Mouse (Mus musculus) neural tube, embryonic 12.5 days (tissue): ENCODE data around the gene Arl5b. TPM values are rescaled to one million over a fixed set of nuclear protein-coding genes. Genes with fewer than 3 reads are reported as not detected.

Source experiments
- ATAC-seq: fragments of 200-750 bp; cut with Nextera tagmentation; 2 replicates; pipeline ENCODE4 v1.8.0; 2017; ENCODE audit warnings: low read depth, mild to moderate bottlenecking, moderate TSS enrichment, moderate library complexity; ENCODE audit not compliant: low FRiP score
- H3K27ac ChIP-seq: fragments of 300-500 bp; sonication (generic); 2 replicates; pipeline ENCODE4 v1.5.1; 2016
- H3K27me3 ChIP-seq: fragments of 300-500 bp; sonication (generic); replicated peaks from 2 replicates; pipeline ENCODE4 v1.6.1; 2016; ENCODE audit warnings: mild to moderate bottlenecking
- H3K36me3 ChIP-seq: fragments of 300-500 bp; sonication (generic); 2 replicates; pipeline ENCODE4 v1.6.1; 2016; ENCODE audit warnings: mild to moderate bottlenecking
- H3K4me1 ChIP-seq: fragments of 300-500 bp; sonication (generic); 2 replicates; pipeline ENCODE4 v1.6.1; 2016
- H3K4me2 ChIP-seq: fragments of 300-500 bp; sonication (generic); replicated peaks from 2 replicates; pipeline ENCODE4 v1.6.1; 2016; ENCODE audit warnings: mild to moderate bottlenecking
- H3K4me3 ChIP-seq: fragments of 300-500 bp; sonication (generic); 2 replicates; pipeline ENCODE4 v1.5.1; 2016
- H3K9ac ChIP-seq: fragments of 300-500 bp; sonication (generic); 2 replicates; pipeline ENCODE4 v1.6.1; 2016; ENCODE audit warnings: mild to moderate bottlenecking
- H3K9me3 ChIP-seq: fragments of 300-500 bp; sonication (generic); 2 replicates; pipeline ENCODE4 v1.6.1; 2016; ENCODE audit warnings: mild to moderate bottlenecking
- WGBS: fragments of 180-500 bp; shearing (Covaris S2); methylation state at CpG from one replicate; pipeline ENCODE4 v1.1.7; 2016; 5-methylcytosine and 5-hydroxymethylcytosine counted together
- polyA plus RNA-seq: library from polyadenylated mRNA; unstranded; fragments of >200 nt; fragmentation: Nextera tagmentation; extraction: Ambion mirVana; gene quantifications from 2 replicates; pipeline ENCODE4 v1.2.1, GENCODE M21; 2016

The Arl5b gene
- polyA plus RNA-seq, result 47.9 and 52.0 TPM in 2 replicates

DNA sequence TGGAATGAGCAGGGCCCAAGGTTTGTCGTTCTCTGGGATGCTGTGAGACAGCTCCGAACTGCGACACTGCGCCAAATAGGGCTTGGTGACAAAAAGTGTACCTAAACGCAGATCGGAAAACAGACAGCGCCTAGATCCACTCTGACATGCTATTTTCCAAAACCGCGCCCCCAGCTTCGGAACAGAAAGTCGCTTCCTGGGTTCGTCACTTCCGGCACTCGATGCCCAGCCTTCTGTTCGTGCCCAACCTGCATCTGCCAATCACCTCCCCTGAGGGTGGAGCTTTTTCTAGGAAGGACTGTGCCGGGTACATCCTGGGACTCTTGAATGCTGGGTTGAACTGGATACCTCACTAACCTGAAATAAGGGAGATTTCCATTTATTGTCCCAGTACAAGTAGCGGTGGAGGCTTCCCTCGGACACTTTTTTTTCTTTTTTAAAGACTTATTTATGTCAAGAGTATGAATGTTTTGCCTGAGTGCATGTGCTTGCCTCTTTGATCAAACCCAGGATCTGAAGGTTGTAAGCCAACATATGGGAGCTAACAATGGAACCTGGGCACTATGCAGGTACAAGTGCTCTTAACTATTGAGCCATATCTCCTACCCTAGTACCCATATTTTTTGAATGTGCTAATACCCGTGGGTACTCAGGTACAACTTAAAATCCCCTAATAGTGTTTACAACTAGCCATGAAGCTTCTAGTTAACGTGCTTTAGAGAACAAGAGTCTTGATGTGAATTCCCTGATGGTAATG lies at the start of gene Arl5b:
Gene Arl5b, plus strand, starts transcription at position 279 of the 757 bp plus-strand sequence.
- Histone ChIP-seq H3K4me1 (peaks cover 5% of the 10 kb centered on the region), H3K27ac (no peak within 1 kb of the TSS), H3K9me3 (no peaks in the 10 kb centered on the region), H3K36me3 (no peaks in the 10 kb centered on the region), H3K4me3 (peak within 1 kb of the TSS; percentile 64), H3K4me2 (peak within 1 kb of the TSS; percentile 62), H3K9ac (peak within 1 kb of the TSS; percentile 47; the same call in 1 of the 2 replicates), H3K27me3 (no peaks in the 10 kb centered on the region)
- peak; percentile 97 for ATAC-seq
- 9% methylated on average over 20 of the region's 20 CpGs for WGBS

GRCm38 (mm10) chr2:15007531-15007930 lies 41.7 kb upstream of the Arl5b start:
- Histone ChIP-seq H3K4me2 (no peak overlapping the region), H3K4me3 (no peak overlapping the region), H3K36me3 (peaks cover 12% of the 10 kb centered on the region), H3K27me3 (no peaks in the 10 kb centered on the region), H3K9ac (no peak overlapping the region), H3K27ac (no peak overlapping the region), H3K9me3 (no peaks in the 10 kb centered on the region), H3K4me1 (no peaks in the 10 kb centered on the region)
- no peak for ATAC-seq
- WGBS, result 71% methylated on average over 3 of the region's 3 CpGs

- Histone ChIP-seq H3K27me3 (no peaks in the 10 kb centered on the region), H3K9ac (no peak overlapping the region), H3K4me3 (no peak overlapping the region), H3K9me3 (no peaks in the 10 kb centered on the region), H3K27ac (no peak overlapping the region), H3K4me1 (no peaks in the 10 kb centered on the region), H3K4me2 (no peak overlapping the region), H3K36me3 (peaks cover 12% of the 10 kb centered on the region)
- 74% methylated on average over 1 of the region's 1 CpGs for WGBS
- ATAC-seq, result no peak
Observed at GRCm38 (mm10) chr2:15008072-15008471, 41.1 kb upstream of the Arl5b start.

- Histone ChIP-seq H3K4me3 (no peak overlapping the region), H3K27me3 (no peaks in the 10 kb centered on the region), H3K9ac (no peak overlapping the region), H3K4me1 (no peaks in the 10 kb centered on the region), H3K9me3 (no peaks in the 10 kb centered on the region), H3K36me3 (no peaks in the 10 kb centered on the region; the same call in 1 of the 2 replicates), H3K27ac (no peak overlapping the region), H3K4me2 (no peak overlapping the region)
- WGBS, result 91% methylated on average over 3 of the region's 3 CpGs
- no peak for ATAC-seq
Observed at GRCm38 (mm10) chr2:15026817-15027216, 22.4 kb upstream of the Arl5b start.

DNA sequence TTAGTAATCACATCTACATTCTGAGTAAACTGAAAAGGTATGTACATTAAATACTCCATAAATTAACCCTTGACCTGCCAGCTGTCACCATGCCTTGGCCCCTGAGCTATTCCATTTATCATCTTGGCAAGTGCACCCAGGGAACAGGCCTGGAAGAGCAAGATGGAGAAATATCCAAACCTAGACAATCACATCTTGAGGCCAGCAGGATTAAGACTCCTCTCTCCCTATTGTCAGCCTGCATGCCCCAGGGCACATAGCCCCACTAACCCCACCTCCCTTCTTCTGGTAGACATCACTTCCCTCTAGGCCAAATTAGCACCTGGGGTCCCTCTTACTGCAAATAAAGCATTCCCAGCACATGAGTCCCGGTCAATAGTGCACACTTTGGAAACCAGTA lies 21.4 kb upstream of the Arl5b start:
- no peak overlapping the region for H3K27ac ChIP-seq
- no peaks in the 10 kb centered on the region for H3K9me3 ChIP-seq
- H3K9ac ChIP-seq, result no peak overlapping the region
- 74% methylated on average over 1 of the region's 1 CpGs for WGBS
- no peaks in the 10 kb centered on the region for H3K4me1 ChIP-seq
- no peak overlapping the region for H3K4me2 ChIP-seq
- peak; percentile 72 for ATAC-seq
- H3K4me3 ChIP-seq, result no peak overlapping the region
- H3K36me3 ChIP-seq, result no peaks in the 10 kb centered on the region; the same call in 1 of the 2 replicates
- no peaks in the 10 kb centered on the region for H3K27me3 ChIP-seq

DNA sequence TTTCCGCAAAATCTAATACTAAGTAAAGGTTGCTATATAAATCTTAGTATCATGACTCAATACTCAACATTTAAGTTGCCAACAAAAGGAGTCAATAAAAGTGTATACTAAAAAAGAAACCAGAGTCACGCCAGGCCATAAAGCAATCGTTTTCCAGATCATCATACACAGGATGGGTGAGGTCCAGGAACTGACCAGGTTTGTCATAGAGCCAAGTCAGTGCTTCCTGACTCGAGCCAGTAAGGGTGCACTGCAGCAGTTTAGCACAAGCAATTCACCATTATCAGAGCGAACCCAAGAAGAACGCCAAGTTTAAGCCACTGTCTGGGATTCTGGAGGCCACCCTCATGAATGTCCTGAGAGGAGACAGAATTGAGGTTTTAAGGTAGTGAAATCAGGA lies 10.5 kb upstream of the Arl5b start:
- 91% methylated on average over 6 of the region's 6 CpGs for WGBS
- no peaks in the 10 kb centered on the region for H3K27me3 ChIP-seq

GRCm38 (mm10) chr2:15040326-15040725 lies 8.9 kb upstream of the Arl5b start:
- H3K36me3 ChIP-seq, result no peaks in the 10 kb centered on the region; the same call in 1 of the 2 replicates
- H3K9me3 ChIP-seq, result no peaks in the 10 kb centered on the region
- H3K4me3 ChIP-seq, result no peak overlapping the region
- no peak overlapping the region for H3K9ac ChIP-seq
- 64% methylated on average over 5 of the region's 5 CpGs for WGBS
- H3K4me1 ChIP-seq, result no peaks in the 10 kb centered on the region
- ATAC-seq, result no peak
- H3K27me3 ChIP-seq, result no peaks in the 10 kb centered on the region
- H3K4me2 ChIP-seq, result no peak overlapping the region
- H3K27ac ChIP-seq, result no peak overlapping the region

More for the DNA sequence above, 10.5 kb upstream of the Arl5b start:
- no peak overlapping the region for H3K27ac ChIP-seq
- no peak overlapping the region for H3K4me2 ChIP-seq
- H3K9ac ChIP-seq, result no peak overlapping the region
- ATAC-seq, result no peak
- H3K9me3 ChIP-seq, result no peaks in the 10 kb centered on the region
- H3K36me3 ChIP-seq, result no peaks in the 10 kb centered on the region; the same call in 1 of the 2 replicates
- H3K4me3 ChIP-seq, result no peak overlapping the region
- no peaks in the 10 kb centered on the region for H3K4me1 ChIP-seq

GRCm38 (mm10) chr2:15054496-15054895 lies 5.3 kb downstream of the Arl5b start:
- 22% methylated on average over 10 of the region's 10 CpGs for WGBS
- Histone ChIP-seq H3K36me3 (no peaks in the 10 kb centered on the region), H3K4me3 (peak overlapping the region; percentile 79), H3K27ac (peak overlapping the region; percentile 74; the same call in 1 of the 2 replicates), H3K27me3 (no peaks in the 10 kb centered on the region), H3K9me3 (no peaks in the 10 kb centered on the region), H3K9ac (peak overlapping the region; percentile 94), H3K4me2 (peak overlapping the region; percentile 56), H3K4me1 (peaks cover 15% of the 10 kb centered on the region)
- ATAC-seq, result peak; percentile 29

- no peaks in the 10 kb centered on the region for H3K27me3 ChIP-seq
Observed at GRCm38 (mm10) chr2:15054945-15055637, 5.9 kb downstream of the Arl5b start, which contains the start of gene Nsun6. Gene Nsun6, minus strand, starts transcription at chr2:15055069.

DNA sequence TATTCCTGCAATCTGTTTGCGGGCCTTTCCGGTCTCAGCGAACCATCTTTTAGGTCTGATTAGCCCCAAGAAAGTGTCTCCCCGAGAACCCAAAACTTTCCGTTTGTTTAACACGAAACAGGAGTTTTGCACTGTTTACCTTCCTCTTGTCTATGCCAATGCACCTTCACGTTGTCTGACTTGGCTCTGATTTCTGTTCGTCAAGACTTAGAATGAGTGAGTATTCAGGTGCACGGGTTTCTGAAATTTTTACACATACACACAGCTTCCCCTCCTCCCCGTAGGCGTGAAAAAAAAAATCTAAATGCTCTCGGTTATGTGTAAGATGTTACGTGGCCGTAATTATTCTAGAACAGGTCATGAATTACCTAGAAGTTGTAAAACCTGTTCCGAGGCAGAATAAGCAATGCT lies 6.6 kb downstream of the Arl5b start:
- Histone ChIP-seq H3K36me3 (no peaks in the 10 kb centered on the region), H3K27ac (peak overlapping the region; percentile 93; the same call in 1 of the 2 replicates), H3K4me3 (peak overlapping the region; percentile 79), H3K4me2 (peak overlapping the region; percentile 56), H3K4me1 (peaks cover 15% of the 10 kb centered on the region), H3K9ac (peak overlapping the region; percentile 94), H3K27me3 (no peaks in the 10 kb centered on the region), H3K9me3 (no peaks in the 10 kb centered on the region)
- WGBS, result under 1% methylated on average over 15 of the region's 15 CpGs
- ATAC-seq, result peak; percentile 0

More at GRCm38 (mm10) chr2:15054945-15055637, 5.9 kb downstream of the Arl5b start, which contains the start of gene Nsun6:
- peak within 1 kb of the TSS; percentile 56 for H3K4me2 ChIP-seq
- H3K4me1 ChIP-seq, result peaks cover 15% of the 10 kb centered on the region
- H3K4me3 ChIP-seq, result peak within 1 kb of the TSS; percentile 79
- H3K9ac ChIP-seq, result peak within 1 kb of the TSS; percentile 94
- H3K27ac ChIP-seq, result peak within 1 kb of the TSS; percentile 93
- under 1% methylated on average over 75 of the region's 75 CpGs for WGBS
- ATAC-seq, result peak; percentile 100
- no peaks in the 10 kb centered on the region for H3K9me3 ChIP-seq
- H3K36me3 ChIP-seq, result no peaks in the 10 kb centered on the region

GRCm38 (mm10) chr2:15058227-15058626 lies 9.0 kb downstream of the Arl5b start:
- Histone ChIP-seq H3K4me1 (peaks cover 15% of the 10 kb centered on the region), H3K27ac (no peak overlapping the region), H3K9me3 (no peaks in the 10 kb centered on the region), H3K4me3 (no peak overlapping the region), H3K4me2 (no peak overlapping the region), H3K27me3 (no peaks in the 10 kb centered on the region), H3K36me3 (no peaks in the 10 kb centered on the region), H3K9ac (no peak overlapping the region)
- no peak for ATAC-seq
- 85% methylated on average over 5 of the region's 5 CpGs for WGBS

- no peak overlapping the region for H3K4me2 ChIP-seq
- no peak overlapping the region for H3K9ac ChIP-seq
- 95% methylated on average over 3 of the region's 3 CpGs for WGBS
- peaks cover 22% of the 10 kb centered on the region for H3K4me1 ChIP-seq
- no peak overlapping the region for H3K27ac ChIP-seq
- no peak for ATAC-seq
- H3K4me3 ChIP-seq, result no peak overlapping the region
- H3K9me3 ChIP-seq, result no peaks in the 10 kb centered on the region
- H3K27me3 ChIP-seq, result no peaks in the 10 kb centered on the region
- H3K36me3 ChIP-seq, result no peaks in the 10 kb centered on the region
Observed at GRCm38 (mm10) chr2:15060856-15061255, 11.7 kb downstream of the Arl5b start.
